Mouse (Mus musculus) 3134 (cell line): Measurements from ENCODE around the gene Dag1.
"Not testable (repeated sequence)": the region's sequence is repeated elsewhere in the genome, so short reads cannot be mapped to it uniquely, and the experiment has no call there.

Experiments used
- DNase-seq: peaks from one replicate; pipeline ENCODE4 v3.0.0-alpha.2; 2011; ENCODE audit warnings: low spot score; ENCODE audit not compliant: insufficient read length; ENCODE audit errors: extremely low read depth

The Dag1 gene

GRCm38 (mm10) chr9:108263690-108264190 is at the start of gene Dag1:
Gene Dag1 (minus strand): TSS chr9:108263958.
- DNase-seq = peak; percentile 98

DNA sequence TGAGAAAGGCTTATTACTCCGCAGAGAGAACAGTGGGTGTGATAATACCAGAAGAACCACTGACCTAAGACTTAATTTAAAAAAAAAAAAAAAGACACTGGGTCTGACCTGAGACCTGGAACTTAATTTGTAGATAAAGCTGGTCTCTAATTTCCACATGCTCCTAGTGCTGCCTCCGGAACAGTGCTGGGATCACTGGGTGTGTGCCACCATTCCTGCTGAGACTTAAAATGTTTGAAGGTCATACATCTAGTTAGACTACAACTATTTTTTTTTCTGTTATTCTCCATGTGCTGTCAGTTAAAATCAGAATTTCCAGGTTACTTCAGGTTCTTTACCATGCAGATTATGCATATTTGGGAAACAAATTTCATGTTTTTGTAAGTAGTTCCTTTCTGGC is 44.4 kb upstream of the Dag1 start:
- no peak for DNase-seq

GRCm38 (mm10) chr9:108307021-108307807 is 43.5 kb upstream of the Dag1 start:
- no peak for DNase-seq

GRCm38 (mm10) chr9:108306571-108306980 is 42.8 kb upstream of the Dag1 start:
- DNase-seq = peak; percentile 79

GRCm38 (mm10) chr9:108305629-108306520 is 42.1 kb upstream of the Dag1 start, which contains the start of the genes Rhoa and Tcta:
Gene Rhoa (plus strand): TSS chr9:108306129.
Gene Tcta (minus strand): TSS chr9:108306160.
- DNase-seq = peak; percentile 96

DNA sequence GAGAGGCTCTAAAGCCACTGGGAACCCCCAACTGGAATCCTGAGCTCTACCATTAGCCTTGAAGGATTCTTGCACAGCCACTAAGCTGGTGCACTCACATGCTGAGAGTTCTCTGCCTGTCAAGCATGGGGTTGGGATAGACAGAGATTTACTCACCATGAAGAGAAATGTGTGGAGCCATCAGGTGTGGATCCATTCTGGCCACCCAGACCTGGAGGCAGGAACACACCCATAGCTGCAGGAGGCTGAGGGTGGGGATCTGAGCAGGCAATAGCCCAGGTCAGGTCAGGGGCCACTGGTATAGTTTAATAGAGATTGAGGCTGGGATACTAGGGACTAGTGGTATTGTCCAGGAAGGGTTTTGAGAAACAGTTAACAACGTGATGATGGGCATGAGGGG is 41.4 kb upstream of the Dag1 start:
- DNase-seq = no peak

GRCm38 (mm10) chr9:108304716-108305115 is 41.0 kb upstream of the Dag1 start:
- no peak for DNase-seq

GRCm38 (mm10) chr9:108301853-108302252 is 38.1 kb upstream of the Dag1 start:
- no peak for DNase-seq

- DNase-seq = no peak
Observed at GRCm38 (mm10) chr9:108296453-108297355, 32.9 kb upstream of the Dag1 start, which contains the start of gene Amt. Gene Amt (plus strand): TSS chr9:108296853.

GRCm38 (mm10) chr9:108290773-108291172 is 27.0 kb upstream of the Dag1 start:
- no peak for DNase-seq

GRCm38 (mm10) chr9:108290016-108290750 is 26.4 kb upstream of the Dag1 start, which contains the start of gene Nicn1:
Gene Nicn1 (plus strand): TSS chr9:108290429.
- DNase-seq = peak; percentile 86

DNA sequence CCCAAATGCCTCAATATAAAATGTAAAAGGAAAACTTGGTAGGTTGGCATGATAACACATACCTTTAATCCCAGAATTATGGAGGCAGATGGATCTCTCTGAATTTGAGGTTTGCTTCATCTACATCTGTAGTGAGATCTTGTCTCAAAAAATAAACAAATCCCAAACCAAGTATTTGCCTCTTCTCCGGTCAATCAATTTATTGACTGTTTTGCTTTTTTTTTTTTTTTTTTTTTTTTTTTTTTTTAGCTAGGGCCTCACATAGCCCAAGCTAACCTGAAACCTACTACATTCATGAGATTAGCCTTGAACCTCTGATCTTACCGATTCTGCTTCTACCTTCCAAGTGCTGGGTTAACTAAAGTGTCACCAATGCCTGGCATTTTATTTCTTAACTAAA is 25.6 kb upstream of the Dag1 start:
- DNase-seq = no peak

DNA sequence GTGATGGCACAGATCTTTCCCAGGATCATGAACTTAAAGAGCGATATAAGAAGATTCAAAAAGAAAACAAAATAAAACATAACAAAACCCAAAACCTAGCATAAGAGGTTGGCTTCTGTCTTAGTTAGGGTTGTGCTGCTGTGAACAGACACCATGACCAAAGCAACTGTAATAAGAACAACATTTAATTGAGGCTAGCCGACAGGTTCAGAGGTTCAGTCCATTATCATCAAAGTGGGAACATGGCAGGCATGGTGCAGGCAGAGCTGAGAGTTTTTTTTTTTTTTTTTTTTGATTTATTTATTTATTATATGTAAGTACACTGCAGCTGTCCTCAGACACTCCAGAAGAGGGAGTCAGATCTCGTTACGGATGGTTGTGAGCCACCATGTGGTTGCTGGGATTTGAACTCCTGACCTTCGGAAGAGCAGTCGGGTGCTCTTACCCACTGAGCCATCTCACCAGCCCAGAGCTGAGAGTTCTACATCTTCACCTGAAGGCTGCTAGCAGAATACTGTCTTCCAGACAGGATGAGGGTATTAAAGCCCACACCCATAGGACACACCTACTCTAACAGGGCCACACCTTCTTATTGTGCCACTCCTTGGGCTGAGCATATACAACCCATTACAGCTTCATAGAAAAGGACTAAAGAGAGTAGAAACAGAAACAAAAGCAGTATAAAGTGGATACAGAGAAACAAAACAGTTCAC is 23.9 kb upstream of the Dag1 start:
- DNase-seq = not testable (repeated sequence)

DNA sequence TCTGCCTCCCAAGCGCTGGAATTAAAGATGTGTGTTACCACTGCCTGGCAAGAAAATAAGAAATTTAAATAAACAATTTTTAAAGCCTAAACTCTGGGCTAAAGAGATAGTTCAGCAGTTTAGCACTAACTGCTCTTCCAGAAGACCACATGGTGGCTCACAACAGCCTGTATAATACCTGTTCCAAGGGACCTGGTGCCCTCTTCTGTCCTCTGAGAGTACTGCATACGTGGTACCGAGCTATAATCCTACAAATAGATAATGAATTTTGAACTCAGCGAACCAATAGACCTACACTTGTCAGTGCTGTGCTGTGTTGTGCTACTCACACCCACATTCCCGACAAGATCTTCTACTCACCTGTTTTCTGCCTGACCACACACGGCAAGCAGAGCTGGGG is 20.7 kb upstream of the Dag1 start:
- DNase-seq = peak; percentile 29

- DNase-seq = peak; percentile 61
Observed at GRCm38 (mm10) chr9:108280071-108280828, 16.5 kb upstream of the Dag1 start.

DNA sequence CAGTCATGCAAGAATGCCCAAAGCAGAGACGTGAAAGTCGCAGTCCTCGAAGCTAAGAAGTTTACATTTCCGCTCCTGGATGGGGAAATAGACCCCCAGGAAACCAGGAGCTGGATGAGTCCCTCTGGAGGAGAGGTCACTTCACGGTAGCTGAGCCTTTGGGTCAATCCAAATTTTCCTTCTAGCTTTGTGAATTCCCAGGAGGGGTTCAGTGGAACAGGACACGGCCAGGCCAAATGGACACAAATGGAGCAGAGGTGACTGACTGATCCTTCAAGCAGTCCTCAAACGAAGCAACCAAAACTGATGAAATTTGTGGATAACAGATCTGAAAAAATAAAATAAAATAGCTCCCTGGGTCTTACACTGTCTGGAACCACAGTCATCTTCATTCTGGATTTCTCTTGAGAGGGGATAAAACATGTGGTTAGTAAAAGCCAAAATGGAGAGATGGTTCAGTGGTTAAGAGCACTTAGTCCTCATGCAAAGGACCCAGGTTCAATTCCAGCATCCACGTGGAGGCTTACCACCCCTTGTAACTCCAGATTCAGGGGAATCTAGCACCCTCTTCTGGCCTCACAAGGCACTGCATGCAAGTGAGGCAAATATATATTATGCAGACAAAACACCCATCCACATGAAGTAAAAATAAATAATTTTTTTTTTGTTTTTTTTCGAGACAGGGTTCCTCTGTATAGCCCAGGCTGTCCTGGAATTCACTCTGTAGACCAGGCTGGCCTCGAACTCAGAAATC is 15.1 kb upstream of the Dag1 start:
- no peak for DNase-seq

DNA sequence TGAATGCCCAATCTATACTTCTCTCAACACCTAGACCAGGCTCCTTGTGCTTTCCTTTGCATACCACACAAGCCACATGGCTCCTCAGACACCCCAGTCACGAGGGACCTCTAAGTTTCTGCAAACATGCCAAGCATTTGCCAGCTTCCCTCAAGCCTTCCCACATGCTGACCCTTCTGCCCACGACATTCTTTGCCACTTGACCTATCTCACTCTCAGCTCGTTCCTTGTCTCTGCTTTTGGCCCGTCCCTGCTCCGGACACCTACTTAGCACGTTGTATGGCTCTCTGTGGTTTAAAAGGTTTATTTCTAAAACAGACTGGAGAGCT is 11.5 kb upstream of the Dag1 start:
- DNase-seq = peak; percentile 33
